Mouse (Mus musculus) heart, embryonic 13.5 days (tissue): Measurements from ENCODE around the gene Sdc4. TPM values are rescaled to one million over a fixed set of nuclear protein-coding genes. Genes with fewer than 3 reads are reported as not detected.

Source experiments
- polyA plus RNA-seq: library from polyadenylated mRNA; unstranded; fragments of >200 nt; fragmentation: Nextera tagmentation; extraction: Ambion mirVana; gene quantifications from 2 replicates; pipeline ENCODE4 v1.2.1, GENCODE M21; 2015

Gene Sdc4
- polyA plus RNA-seq, 1 experiment from 2014 or later: 36.6 TPM

Other genes with a start within 250 kb of the Sdc4 start
- gene Wfdc15a, start 243.8 kb downstream of the Sdc4 start, polyA plus RNA-seq: not detected in 2 replicates
- 0.33 TPM in 1 of 2 replicates, not detected in the other for gene Wfdc15b, start 222.2 kb downstream of the Sdc4 start, polyA plus RNA-seq
- not detected in 2 replicates for gene Svs2, start 205.4 kb downstream of the Sdc4 start, polyA plus RNA-seq
- not detected in 2 replicates for gene Svs3b, start 187.2 kb downstream of the Sdc4 start, polyA plus RNA-seq
- gene Svs4, start 165.4 kb downstream of the Sdc4 start, polyA plus RNA-seq: not detected in 2 replicates
- gene Svs3a, start 154.6 kb downstream of the Sdc4 start, polyA plus RNA-seq: not detected in 2 replicates
- not detected in 2 replicates for gene Svs6, start 127.1 kb downstream of the Sdc4 start, polyA plus RNA-seq
- not detected in 2 replicates for gene Svs5, start 111.1 kb downstream of the Sdc4 start, polyA plus RNA-seq
- 0.90 and 1.8 TPM in 2 replicates for gene Slpi, start 54.8 kb downstream of the Sdc4 start, polyA plus RNA-seq
- gene Rbpjl, start 40.7 kb downstream of the Sdc4 start, polyA plus RNA-seq: 0.21 and 0.23 TPM in 2 replicates
- 5.2 and 7.7 TPM in 2 replicates for gene Matn4, start 38.7 kb downstream of the Sdc4 start, polyA plus RNA-seq
- gene Sys1, start 13.1 kb upstream of the Sdc4 start, polyA plus RNA-seq: 37.2 and 43.0 TPM in 2 replicates
- 8.7 and 11.7 TPM in 2 replicates for gene Gm20458, start 17.1 kb upstream of the Sdc4 start, polyA plus RNA-seq
- gene Trp53tg5, start 29.8 kb upstream of the Sdc4 start, polyA plus RNA-seq: not detected in 2 replicates
- 8.9 and 17.9 TPM in 2 replicates for gene Dbndd2, start 42.2 kb upstream of the Sdc4 start, polyA plus RNA-seq
- 53.0 and 54.5 TPM in 2 replicates for gene Pigt, start 53.6 kb upstream of the Sdc4 start, polyA plus RNA-seq
- 11.1 and 12.7 TPM in 2 replicates for gene Wfdc2, start 118.5 kb upstream of the Sdc4 start, polyA plus RNA-seq
- gene Spint3, start 129.6 kb upstream of the Sdc4 start, polyA plus RNA-seq: not detected in 2 replicates
- 0.44 TPM in 1 of 2 replicates, not detected in the other for gene Wfdc6a, start 141.6 kb upstream of the Sdc4 start, polyA plus RNA-seq
- not detected in 2 replicates for gene Eppin, start 149.7 kb upstream of the Sdc4 start, polyA plus RNA-seq
- gene Wfdc6b, start 169.6 kb upstream of the Sdc4 start, polyA plus RNA-seq: not detected in 2 replicates
- not detected in 2 replicates for gene Wfdc8, start 169.7 kb upstream of the Sdc4 start, polyA plus RNA-seq
- gene Wfdc16, start 194.9 kb upstream of the Sdc4 start, polyA plus RNA-seq: not detected in 2 replicates
- gene Wfdc10, start 212.2 kb upstream of the Sdc4 start, polyA plus RNA-seq: not detected in 2 replicates
- gene Wfdc9, start 212.7 kb upstream of the Sdc4 start, polyA plus RNA-seq: not detected in 2 replicates
- gene Wfdc11, start 230.2 kb upstream of the Sdc4 start, polyA plus RNA-seq: not detected in 2 replicates
- gene Wfdc13, start 241.2 kb upstream of the Sdc4 start, polyA plus RNA-seq: not detected in 2 replicates